Mouse (Mus musculus): Measurements from ENCODE around the gene Brpf3. TPM values are rescaled to one million over a fixed set of nuclear protein-coding genes. Genes with fewer than 3 reads are reported as not detected.
"Not testable (repeated sequence)": the region's sequence is repeated elsewhere in the genome, so short reads cannot be mapped to it uniquely, and the experiment has no call there.

Gene Brpf3
- 46.1 and 47.5 TPM in 2 replicates for polyA plus RNA-seq (2012; rRNA removed)

- TF ChIP-seq POLR2A (IDR thresholded peaks at IDR 0.05; ENCODE audit: borderline replicate concordance, extremely low read depth, insufficient read depth, insufficient read length, poor library complexity, severe bottlenecking) (peak; percentile 82; the same call in 1 of the 2 replicates), CTCF (IDR thresholded peaks at IDR 0.05; ENCODE audit: borderline replicate concordance, extremely low read depth, insufficient read depth, insufficient read length) (peak; percentile 46)
- peak; percentile 86 for DNase-seq (ENCODE audit: low read depth)
Observed at GRCm38 (mm10) chr17:28800671-28801412, at the start of gene Brpf3. Gene Brpf3, plus strand, starts transcription at chr17:28801090.

DNA sequence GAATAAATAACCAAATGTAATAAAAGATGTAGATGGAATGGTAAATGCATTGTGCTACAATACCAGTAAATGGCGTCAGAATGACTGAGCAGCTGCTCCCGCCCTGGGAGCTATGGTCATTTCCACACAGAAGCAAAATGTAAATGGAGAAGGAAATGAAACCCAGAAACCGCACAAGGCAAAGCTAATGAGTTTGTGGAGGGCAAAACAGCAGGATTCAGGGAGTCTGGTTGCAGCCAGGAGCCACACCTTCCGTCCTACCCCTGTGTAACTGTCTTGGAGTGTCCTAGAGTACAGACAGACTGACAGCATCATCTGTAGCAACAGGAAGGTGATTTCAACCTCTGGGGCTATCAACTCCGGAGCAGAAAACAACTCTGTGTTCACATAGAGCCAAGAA is 44.4 kb upstream of the Brpf3 start:
- TF ChIP-seq POLR2A (IDR thresholded peaks at IDR 0.05; ENCODE audit: borderline replicate concordance, extremely low read depth, insufficient read depth, insufficient read length, poor library complexity, severe bottlenecking) (no peak), CTCF (IDR thresholded peaks at IDR 0.05; ENCODE audit: borderline replicate concordance, extremely low read depth, insufficient read depth, insufficient read length) (no peak)
- DNase-seq (ENCODE audit: low read depth), result no peak

- peak; percentile 22 for DNase-seq (ENCODE audit: low read depth)
- no peak for TF ChIP-seq POLR2A (IDR thresholded peaks at IDR 0.05; ENCODE audit: borderline replicate concordance, extremely low read depth, insufficient read depth, insufficient read length, poor library complexity, severe bottlenecking)
- no peak for TF ChIP-seq CTCF (IDR thresholded peaks at IDR 0.05; ENCODE audit: borderline replicate concordance, extremely low read depth, insufficient read depth, insufficient read length)
Observed at GRCm38 (mm10) chr17:28757470-28757869, 43.4 kb upstream of the Brpf3 start.

DNA sequence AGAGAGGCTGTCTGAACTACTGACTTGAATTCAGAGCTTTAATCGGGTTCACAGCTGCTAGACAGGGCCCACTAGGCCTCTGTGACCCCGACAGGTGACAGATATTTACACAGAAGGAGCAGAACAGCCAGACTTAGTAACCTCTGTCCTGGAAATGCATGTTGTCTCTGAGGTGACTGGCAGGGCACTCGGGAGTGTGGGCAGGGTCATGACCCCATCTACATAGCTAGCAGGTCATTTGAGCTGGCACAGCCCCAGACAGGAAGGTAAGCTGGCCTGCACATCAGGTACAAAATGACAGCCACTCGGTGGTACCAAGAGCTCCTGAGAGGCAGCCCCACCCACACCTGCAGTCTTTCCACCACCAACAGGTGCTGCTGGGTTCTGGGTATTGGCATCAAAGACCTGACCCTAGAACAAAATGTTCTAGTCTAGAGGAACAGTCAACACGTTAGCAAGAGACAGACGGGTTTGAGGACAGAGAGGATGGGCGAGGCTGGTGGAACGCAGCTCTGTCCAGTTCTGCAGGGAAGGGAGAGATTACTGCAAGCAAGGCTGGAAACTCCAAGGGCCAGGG is 40.1 kb upstream of the Brpf3 start:
- no peak for DNase-seq (ENCODE audit: low read depth)
- no peak for TF ChIP-seq CTCF (IDR thresholded peaks at IDR 0.05; ENCODE audit: borderline replicate concordance, extremely low read depth, insufficient read depth, insufficient read length)
- TF ChIP-seq POLR2A (IDR thresholded peaks at IDR 0.05; ENCODE audit: borderline replicate concordance, extremely low read depth, insufficient read depth, insufficient read length, poor library complexity, severe bottlenecking), result no peak

DNA sequence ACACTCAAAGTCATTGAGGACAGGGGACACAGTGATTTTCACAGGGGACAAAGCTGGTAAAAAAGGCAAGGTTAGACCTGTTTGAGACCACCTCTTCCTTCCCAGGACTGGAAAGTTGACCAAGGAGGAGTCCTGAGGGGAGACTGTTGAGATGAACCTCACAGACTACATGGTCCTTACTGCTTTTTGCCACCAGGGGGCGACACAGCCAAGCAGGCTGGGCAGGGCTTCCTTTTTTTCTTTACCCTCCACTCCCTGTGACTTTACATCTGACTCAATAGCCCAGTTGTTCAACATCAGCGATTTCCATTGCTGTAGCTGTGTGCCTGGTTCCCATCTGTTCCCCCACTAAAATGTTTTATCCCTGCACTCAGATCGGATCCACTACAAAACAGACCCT is 39.0 kb upstream of the Brpf3 start:
- peak; percentile 57 for DNase-seq (ENCODE audit: low read depth)
- TF ChIP-seq POLR2A (IDR thresholded peaks at IDR 0.05; ENCODE audit: borderline replicate concordance, extremely low read depth, insufficient read depth, insufficient read length, poor library complexity, severe bottlenecking) (no peak), CTCF (IDR thresholded peaks at IDR 0.05; ENCODE audit: borderline replicate concordance, extremely low read depth, insufficient read depth, insufficient read length) (peak; percentile 87)

GRCm38 (mm10) chr17:28766203-28766602 is 34.7 kb upstream of the Brpf3 start:
- no peak for DNase-seq (ENCODE audit: low read depth)
- TF ChIP-seq CTCF (IDR thresholded peaks at IDR 0.05; ENCODE audit: borderline replicate concordance, extremely low read depth, insufficient read depth, insufficient read length), result no peak
- no peak for TF ChIP-seq POLR2A (IDR thresholded peaks at IDR 0.05; ENCODE audit: borderline replicate concordance, extremely low read depth, insufficient read depth, insufficient read length, poor library complexity, severe bottlenecking)

DNA sequence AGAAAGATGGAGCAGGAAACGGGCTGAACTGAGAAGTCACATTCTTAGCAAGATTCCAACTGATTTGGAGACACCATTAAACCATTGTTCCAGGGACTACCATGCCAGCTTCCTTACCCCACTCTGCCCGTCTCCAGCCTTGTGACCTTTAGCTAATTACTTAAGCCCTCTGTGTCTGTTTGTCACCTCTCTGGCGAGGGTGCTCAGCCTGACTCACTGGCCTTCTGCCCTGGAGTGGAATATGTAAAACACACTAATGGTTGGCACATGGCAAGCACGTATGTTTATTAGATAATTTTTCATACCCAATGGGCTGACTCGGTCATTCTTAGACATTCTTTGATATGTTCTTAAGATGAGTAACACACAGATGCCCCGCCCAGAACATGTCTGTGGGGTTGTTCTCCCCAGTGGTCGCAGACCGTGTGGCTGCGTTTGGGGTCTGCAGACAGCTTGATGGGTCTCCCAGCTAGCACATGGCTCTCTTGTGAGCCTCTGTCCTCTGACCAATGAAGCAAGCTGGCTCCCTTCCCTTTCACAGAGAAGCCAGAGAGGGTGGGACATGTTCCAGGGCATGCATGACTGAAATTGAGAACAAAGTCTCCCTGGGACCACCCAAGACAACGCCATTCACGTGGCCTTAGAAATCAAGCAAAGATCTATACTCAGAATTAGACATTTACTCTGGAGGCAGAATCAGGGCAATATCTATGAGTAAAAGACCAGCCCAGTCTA is 33.9 kb upstream of the Brpf3 start:
- peak; percentile 4 for DNase-seq (ENCODE audit: low read depth)
- TF ChIP-seq CTCF (IDR thresholded peaks at IDR 0.05; ENCODE audit: borderline replicate concordance, extremely low read depth, insufficient read depth, insufficient read length), result no peak
- TF ChIP-seq POLR2A (IDR thresholded peaks at IDR 0.05; ENCODE audit: borderline replicate concordance, extremely low read depth, insufficient read depth, insufficient read length, poor library complexity, severe bottlenecking), result no peak

DNA sequence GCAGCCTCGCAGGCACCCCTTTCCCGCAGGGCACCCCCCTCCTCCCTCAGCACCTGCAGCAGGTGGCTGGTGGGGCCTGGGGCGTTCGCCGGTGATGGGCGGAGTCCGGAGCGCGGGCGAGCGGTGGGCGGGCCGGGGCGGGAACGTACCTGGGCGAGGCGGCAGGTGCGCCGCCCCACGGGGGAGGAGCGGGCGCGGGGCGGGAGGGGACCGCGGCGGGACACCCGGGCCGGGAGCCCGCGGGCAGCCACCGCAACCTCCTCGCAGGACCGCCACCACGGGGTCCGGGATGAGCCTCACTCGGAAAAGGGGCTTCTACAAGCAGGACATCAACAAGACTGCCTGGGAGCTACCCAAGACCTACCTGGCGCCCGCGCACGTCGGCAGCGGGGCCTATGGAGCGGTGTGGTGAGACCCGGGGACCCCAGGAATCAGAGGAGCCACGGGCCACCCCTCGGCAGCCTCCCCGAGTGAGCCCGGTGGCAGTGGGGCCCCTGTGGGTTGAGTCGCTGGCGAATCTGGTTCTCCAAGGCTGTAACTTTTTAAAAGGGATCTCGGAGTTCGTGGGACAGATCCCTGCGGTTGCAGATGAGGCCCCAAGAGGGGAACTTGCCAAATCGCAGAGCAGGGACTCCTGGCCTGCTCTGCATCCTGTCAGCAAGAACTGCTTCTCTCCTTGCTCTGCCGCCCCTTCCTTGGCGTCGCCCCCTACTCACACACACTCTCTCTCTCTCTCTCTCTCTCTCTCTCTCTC is 31.6 kb upstream of the Brpf3 start, which contains the start of gene Mapk13:
TSS of gene Mapk13 (plus strand) at position 177 of the 754 bp plus-strand sequence.
- TF ChIP-seq CTCF (IDR thresholded peaks at IDR 0.05; ENCODE audit: borderline replicate concordance, extremely low read depth, insufficient read depth, insufficient read length), result no peak
- no peak for TF ChIP-seq POLR2A (IDR thresholded peaks at IDR 0.05; ENCODE audit: borderline replicate concordance, extremely low read depth, insufficient read depth, insufficient read length, poor library complexity, severe bottlenecking)
- DNase-seq (ENCODE audit: low read depth), result peak; percentile 27

- no peak for TF ChIP-seq POLR2A (IDR thresholded peaks at IDR 0.05; ENCODE audit: borderline replicate concordance, extremely low read depth, insufficient read depth, insufficient read length, poor library complexity, severe bottlenecking)
- no peak for TF ChIP-seq CTCF (IDR thresholded peaks at IDR 0.05; ENCODE audit: borderline replicate concordance, extremely low read depth, insufficient read depth, insufficient read length)
Observed at GRCm38 (mm10) chr17:28769875-28770421, 30.9 kb upstream of the Brpf3 start.

DNA sequence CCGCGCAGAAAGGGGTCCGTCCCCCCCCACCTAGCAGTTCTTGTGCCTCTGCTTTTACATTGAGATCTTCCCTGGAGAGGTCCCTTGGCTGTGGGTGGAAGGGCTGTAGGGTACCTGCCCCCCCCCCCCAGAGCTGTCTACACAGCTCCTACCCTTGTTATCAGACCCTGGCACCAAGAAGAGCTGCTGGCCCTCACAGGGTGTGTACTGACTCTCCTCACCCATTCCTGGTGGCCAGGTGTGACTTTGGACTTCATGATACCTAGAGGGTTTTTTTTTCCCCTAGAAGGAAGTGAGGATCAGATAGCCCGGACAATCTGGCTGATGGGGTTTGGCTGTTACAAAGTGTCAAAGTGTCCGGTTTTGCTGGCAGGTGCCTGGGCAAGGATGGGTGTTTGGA is 29.6 kb upstream of the Brpf3 start:
- no peak for DNase-seq (ENCODE audit: low read depth)
- TF ChIP-seq CTCF (IDR thresholded peaks at IDR 0.05; ENCODE audit: borderline replicate concordance, extremely low read depth, insufficient read depth, insufficient read length) (no peak), POLR2A (IDR thresholded peaks at IDR 0.05; ENCODE audit: borderline replicate concordance, extremely low read depth, insufficient read depth, insufficient read length, poor library complexity, severe bottlenecking) (no peak)

More at GRCm38 (mm10) chr17:28769875-28770421, 30.9 kb upstream of the Brpf3 start:
- DNase-seq (ENCODE audit: low read depth), result peak; percentile 37

DNA sequence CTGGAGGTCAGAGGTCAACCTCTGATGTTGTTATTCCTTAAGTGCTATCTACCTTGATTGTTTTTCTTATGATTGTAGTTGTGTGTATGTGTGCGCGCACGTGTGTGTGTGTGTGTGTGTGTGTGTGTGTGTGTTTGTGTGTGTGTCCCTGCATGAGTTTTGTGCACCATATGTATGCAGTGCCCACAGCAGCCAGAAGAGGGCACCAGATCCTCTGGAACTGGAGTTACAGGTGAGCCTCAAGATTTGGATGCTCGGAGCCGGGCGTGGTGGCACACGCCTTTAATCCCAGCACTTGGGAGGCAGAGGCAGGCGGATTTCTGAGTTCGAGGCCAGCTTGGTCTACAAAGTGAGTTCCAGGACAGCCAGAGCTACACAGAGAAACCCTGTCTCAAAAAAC is 26.6 kb upstream of the Brpf3 start:
- DNase-seq (ENCODE audit: low read depth), result not testable (repeated sequence)

Data from brain, embryonic 14.5 days (tissue).